Mouse (Mus musculus): ENCODE measurements at regions not wholly inside any gene's neighbourhood (a gene's known extent, or its start where the extent isn't known, plus 50 kb on each side); places are given as distances from the start of the nearest gene placed in this dataset.

- Histone ChIP-seq H3K9me3 (ENCODE audit: control insufficient read depth) (no peaks in the 10 kb centered on the region), H3K4me2 (replicated peaks; ENCODE audit: low read depth) (no peak overlapping the region), H3K9ac (ENCODE audit: low read depth, low read length) (no peak overlapping the region), H3K4me3 (ENCODE audit: low read depth, low read length) (no peak overlapping the region), H3K27me3 (replicated peaks; ENCODE audit: control insufficient read depth, insufficient read depth, low read length) (no peaks in the 10 kb centered on the region), H3K36me3 (ENCODE audit: control insufficient read depth, insufficient read depth) (no peaks in the 10 kb centered on the region), H3K27ac (ENCODE audit: low read depth, low read length) (no peak overlapping the region), H3K4me1 (replicated peaks; ENCODE audit: control insufficient read depth, insufficient read depth, low read length) (no peaks in the 10 kb centered on the region)
- 93% methylated on average over 6 of the region's 6 CpGs for WGBS
- no peak for TF ChIP-seq CTCF (IDR thresholded peaks at IDR 0.05; ENCODE audit: low read depth)
- ATAC-seq = no peak
Measured at GRCm38 (mm10) chr10:43750401-43750800, 151.1 kb downstream of the Qrsl1 start.

GRCm38 (mm10) chr10:43750854-43751253, 150.7 kb downstream of the Qrsl1 start:
- no peak for ATAC-seq
- no peaks in the 10 kb centered on the region for H3K36me3 ChIP-seq (ENCODE audit: control insufficient read depth, insufficient read depth)
- H3K9ac ChIP-seq (ENCODE audit: low read depth, low read length) = no peak overlapping the region
- no peaks in the 10 kb centered on the region for H3K4me1 ChIP-seq (replicated peaks; ENCODE audit: control insufficient read depth, insufficient read depth, low read length)
- H3K27me3 ChIP-seq (replicated peaks; ENCODE audit: control insufficient read depth, insufficient read depth, low read length) = no peaks in the 10 kb centered on the region
- H3K9me3 ChIP-seq (ENCODE audit: control insufficient read depth) = no peaks in the 10 kb centered on the region
- no peak for TF ChIP-seq CTCF (IDR thresholded peaks at IDR 0.05; ENCODE audit: low read depth)
- H3K27ac ChIP-seq (ENCODE audit: low read depth, low read length) = no peak overlapping the region
- H3K4me2 ChIP-seq (replicated peaks; ENCODE audit: low read depth) = no peak overlapping the region
- 74% methylated on average over 10 of the region's 10 CpGs for WGBS
- no peak overlapping the region for H3K4me3 ChIP-seq (ENCODE audit: low read depth, low read length)

GRCm38 (mm10) chr10:43751881-43752675, 149.5 kb downstream of the Qrsl1 start:
- H3K36me3 ChIP-seq (ENCODE audit: control insufficient read depth, insufficient read depth) = no peaks in the 10 kb centered on the region
- no peak overlapping the region for H3K27ac ChIP-seq (ENCODE audit: low read depth, low read length)
- 53% methylated on average over 5 of the region's 5 CpGs for WGBS

GRCm38 (mm10) chr10:43756881-43757565, 144.5 kb downstream of the Qrsl1 start:
- no peak overlapping the region for H3K27ac ChIP-seq (ENCODE audit: low read depth, low read length)
- H3K4me1 ChIP-seq (replicated peaks; ENCODE audit: control insufficient read depth, insufficient read depth, low read length) = no peaks in the 10 kb centered on the region; the same call in 1 of the 2 replicates
- H3K9me3 ChIP-seq (ENCODE audit: control insufficient read depth) = no peaks in the 10 kb centered on the region
- no peak overlapping the region for H3K4me2 ChIP-seq (replicated peaks; ENCODE audit: low read depth)
- no peak overlapping the region for H3K9ac ChIP-seq (ENCODE audit: low read depth, low read length)
- no peaks in the 10 kb centered on the region for H3K36me3 ChIP-seq (ENCODE audit: control insufficient read depth, insufficient read depth)
- no peak overlapping the region for H3K4me3 ChIP-seq (ENCODE audit: low read depth, low read length)
- H3K27me3 ChIP-seq (replicated peaks; ENCODE audit: control insufficient read depth, insufficient read depth, low read length) = no peaks in the 10 kb centered on the region
- ATAC-seq = no peak
- WGBS = 79% methylated on average over 6 of the region's 6 CpGs
- no peak for TF ChIP-seq CTCF (IDR thresholded peaks at IDR 0.05; ENCODE audit: low read depth)

More at GRCm38 (mm10) chr10:43751881-43752675, 149.5 kb downstream of the Qrsl1 start:
- Histone ChIP-seq H3K9me3 (ENCODE audit: control insufficient read depth) (no peaks in the 10 kb centered on the region), H3K4me2 (replicated peaks; ENCODE audit: low read depth) (no peak overlapping the region), H3K9ac (ENCODE audit: low read depth, low read length) (no peak overlapping the region), H3K4me3 (ENCODE audit: low read depth, low read length) (no peak overlapping the region), H3K27me3 (replicated peaks; ENCODE audit: control insufficient read depth, insufficient read depth, low read length) (no peaks in the 10 kb centered on the region), H3K4me1 (replicated peaks; ENCODE audit: control insufficient read depth, insufficient read depth, low read length) (no peaks in the 10 kb centered on the region)
- no peak for ATAC-seq
- TF ChIP-seq CTCF (IDR thresholded peaks at IDR 0.05; ENCODE audit: low read depth) = no peak

- no peaks in the 10 kb centered on the region; the same call in 1 of the 2 replicates for H3K4me1 ChIP-seq (replicated peaks; ENCODE audit: control insufficient read depth, insufficient read depth, low read length)
- H3K4me3 ChIP-seq (ENCODE audit: low read depth, low read length) = no peak overlapping the region
- TF ChIP-seq CTCF (IDR thresholded peaks at IDR 0.05; ENCODE audit: low read depth) = no peak
- H3K4me2 ChIP-seq (replicated peaks; ENCODE audit: low read depth) = no peak overlapping the region
- H3K36me3 ChIP-seq (ENCODE audit: control insufficient read depth, insufficient read depth) = no peaks in the 10 kb centered on the region
- no peaks in the 10 kb centered on the region for H3K27me3 ChIP-seq (replicated peaks; ENCODE audit: control insufficient read depth, insufficient read depth, low read length)
- H3K9ac ChIP-seq (ENCODE audit: low read depth, low read length) = no peak overlapping the region
- WGBS = 72% methylated on average over 10 of the region's 10 CpGs
- H3K27ac ChIP-seq (ENCODE audit: low read depth, low read length) = no peak overlapping the region
- ATAC-seq = no peak
- no peaks in the 10 kb centered on the region for H3K9me3 ChIP-seq (ENCODE audit: control insufficient read depth)
Measured at GRCm38 (mm10) chr10:43758124-43759025, 143.2 kb downstream of the Qrsl1 start.
